Mouse (Mus musculus) embryonic facial prominence, embryonic 15.5 days (tissue): ENCODE measurements at regions not wholly inside any gene's neighbourhood (a gene's known extent, or its start where the extent isn't known, plus 50 kb on each side); places are given as distances from the start of the nearest gene placed in this dataset.
A peak's percentile ranks its signal among the peaks of the same experiment; 100 is the strongest.

ENCODE experiments used
- ATAC-seq: fragments of 200-750 bp; cut with Nextera tagmentation; 2 replicates; pipeline ENCODE4 v1.8.0; 2017; ENCODE audit warnings: low read depth, moderate TSS enrichment; ENCODE audit not compliant: insufficient number of reproducible peaks, low FRiP score, low TSS enrichment
- H3K27ac ChIP-seq: fragments of 300-500 bp; sonication (generic); replicated peaks from 2 replicates; pipeline ENCODE4 v1.5.1; 2015; ENCODE audit warnings: mild to moderate bottlenecking, inconsistent platforms
- H3K27me3 ChIP-seq: fragments of 300-500 bp; sonication (generic); 2 replicates; pipeline ENCODE4 v1.6.1; 2015; ENCODE audit warnings: inconsistent platforms
- H3K36me3 ChIP-seq: fragments of 300-500 bp; sonication (generic); 2 replicates; pipeline ENCODE4 v1.6.1; 2015; ENCODE audit warnings: mild to moderate bottlenecking, inconsistent platforms
- H3K4me1 ChIP-seq: fragments of 300-500 bp; sonication (generic); 2 replicates; pipeline ENCODE4 v1.6.1; 2015; ENCODE audit warnings: inconsistent platforms
- H3K4me2 ChIP-seq: fragments of 300-500 bp; sonication (generic); replicated peaks from 2 replicates; pipeline ENCODE4 v1.6.1; 2015; ENCODE audit warnings: mild to moderate bottlenecking, inconsistent platforms
- H3K4me3 ChIP-seq: fragments of 300-500 bp; sonication (generic); replicated peaks from 2 replicates; pipeline ENCODE4 v1.5.1; 2015; ENCODE audit warnings: mild to moderate bottlenecking, inconsistent platforms
- H3K9ac ChIP-seq: fragments of 300-500 bp; sonication (generic); 2 replicates; pipeline ENCODE4 v1.6.1; 2015; ENCODE audit warnings: inconsistent platforms
- H3K9me3 ChIP-seq: fragments of 300-500 bp; sonication (generic); replicated peaks from 2 replicates; pipeline ENCODE4 v1.6.1; 2016; ENCODE audit warnings: inconsistent platforms
- WGBS: fragments of 180-500 bp; shearing (Covaris S2); methylation state at CpG from one replicate; pipeline ENCODE4 v1.1.7; 2015; 5-methylcytosine and 5-hydroxymethylcytosine counted together

DNA sequence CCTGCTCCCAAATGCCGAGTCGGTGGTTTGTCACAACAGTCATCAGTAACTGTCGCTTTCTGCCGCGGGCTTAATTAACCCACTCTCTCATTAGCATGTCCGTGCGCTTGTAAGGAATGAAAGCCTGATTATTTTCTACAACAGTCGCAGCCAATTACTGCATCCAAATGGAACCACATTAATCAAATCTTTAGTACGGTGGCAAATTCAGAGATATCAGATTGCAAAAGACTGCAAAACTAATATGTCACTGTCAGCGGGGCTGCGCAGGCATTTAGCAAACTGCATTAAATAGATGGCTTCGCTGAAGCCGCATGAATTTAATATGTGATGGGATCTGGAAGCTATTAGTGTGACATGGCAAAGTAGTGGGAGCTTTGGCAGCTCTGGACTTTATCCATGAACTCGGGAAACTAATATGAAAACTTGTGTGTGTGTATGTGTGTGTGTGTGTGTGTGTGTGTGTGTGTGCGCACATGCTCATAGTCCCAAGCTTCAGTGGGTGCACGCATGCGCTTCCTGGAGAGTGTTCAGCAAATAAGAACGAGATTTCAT, 299.5 kb upstream of the Zfp703 start:
- Histone ChIP-seq H3K27ac (no peak overlapping the region), H3K36me3 (no peaks in the 10 kb centered on the region), H3K9ac (no peak overlapping the region), H3K4me1 (peaks cover 9% of the 10 kb centered on the region; the same call in 1 of the 2 replicates), H3K27me3 (0 out of 2 replicates have a peak, but pooled peaks cover 4% of the 10 kb centered on the region), H3K4me2 (peak overlapping the region; percentile 32), H3K4me3 (0 out of 2 replicates have a peak overlapping the region, but pooled peaks have one; percentile 0), H3K9me3 (no peaks in the 10 kb centered on the region)
- 16% methylated on average over 18 of the region's 18 CpGs for WGBS
- ATAC-seq = peak; percentile 74

DNA sequence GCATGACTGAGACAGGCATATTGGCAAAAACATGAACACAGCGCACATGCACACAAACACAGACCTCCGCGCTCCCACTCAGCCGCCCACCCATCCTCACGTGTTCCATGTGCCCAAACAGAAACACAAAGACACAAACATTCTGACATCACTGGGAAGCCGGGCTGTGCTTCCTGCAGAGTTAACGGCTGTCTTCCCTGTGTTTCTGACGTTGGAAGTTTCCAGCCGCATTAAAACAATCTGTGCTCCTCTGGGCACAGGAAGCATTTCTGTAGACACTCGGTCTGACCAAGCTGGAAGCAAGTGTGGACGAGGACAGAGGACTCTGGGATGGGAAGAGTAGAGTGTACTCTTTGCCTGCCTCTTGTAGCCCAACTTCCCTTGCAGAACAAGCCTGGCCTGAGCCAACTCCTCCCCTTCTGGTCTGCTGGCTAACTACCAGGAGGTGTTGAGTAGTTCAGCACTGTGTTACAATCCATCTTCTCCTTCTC, 296.2 kb upstream of the Zfp703 start:
- no peaks in the 10 kb centered on the region for H3K9me3 ChIP-seq
- WGBS = 55% methylated on average over 11 of the region's 11 CpGs
- H3K27me3 ChIP-seq = no peaks in the 10 kb centered on the region
- peaks cover 9% of the 10 kb centered on the region; the same call in 1 of the 2 replicates for H3K4me1 ChIP-seq
- no peak overlapping the region for H3K4me3 ChIP-seq
- no peak overlapping the region for H3K27ac ChIP-seq
- no peak overlapping the region for H3K9ac ChIP-seq
- no peak overlapping the region for H3K4me2 ChIP-seq
- ATAC-seq = no peak
- no peaks in the 10 kb centered on the region for H3K36me3 ChIP-seq

DNA sequence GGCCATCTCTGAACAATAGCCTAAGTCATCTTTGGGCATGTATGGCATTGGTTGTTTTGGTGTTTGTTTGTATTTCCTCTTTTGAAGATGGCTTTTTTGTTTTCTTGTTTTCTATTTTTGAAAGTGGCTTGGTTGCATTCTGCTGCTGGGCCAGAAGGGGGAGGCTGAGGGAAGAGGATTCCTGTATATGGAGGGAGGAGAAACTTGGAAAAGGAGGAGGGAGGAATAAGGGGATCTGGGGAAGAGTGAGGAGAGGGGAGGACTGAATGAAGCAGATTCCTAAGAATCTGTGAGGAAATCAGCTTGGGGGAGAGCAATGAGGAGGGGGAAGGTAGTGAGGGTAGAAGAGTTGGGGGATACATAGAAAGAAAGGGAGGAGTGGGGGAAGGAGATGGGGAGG, 290.0 kb upstream of the Zfp703 start:
- H3K27ac ChIP-seq = no peak overlapping the region
- no peak overlapping the region for H3K4me3 ChIP-seq
- 0 out of 2 replicates have a peak, but pooled peaks cover 4% of the 10 kb centered on the region for H3K27me3 ChIP-seq
- H3K9me3 ChIP-seq = no peaks in the 10 kb centered on the region
- H3K4me1 ChIP-seq = peaks cover 22% of the 10 kb centered on the region
- H3K9ac ChIP-seq = no peak overlapping the region
- no peak overlapping the region for H3K4me2 ChIP-seq
- H3K36me3 ChIP-seq = no peaks in the 10 kb centered on the region
- no peak for ATAC-seq

DNA sequence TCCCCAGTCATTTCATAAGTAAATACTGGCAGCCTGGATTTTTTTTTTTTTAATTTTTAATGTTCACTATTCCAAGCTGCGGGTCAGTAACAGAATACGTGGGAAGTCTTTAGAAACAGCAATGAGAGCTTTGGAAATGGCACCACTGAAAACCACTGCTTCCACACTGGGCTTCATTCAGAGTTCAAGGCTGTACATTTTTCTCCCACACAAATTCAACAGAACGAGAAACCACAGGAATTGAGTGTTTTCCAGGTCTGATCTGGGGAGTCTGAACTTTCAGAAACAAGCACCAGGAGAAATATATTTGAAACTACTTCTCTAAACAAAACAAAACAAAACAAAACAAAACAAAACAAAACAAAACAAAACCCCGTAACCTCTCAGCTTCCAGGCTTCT, 289.1 kb upstream of the Zfp703 start:
- Histone ChIP-seq H3K9me3 (no peaks in the 10 kb centered on the region), H3K27me3 (0 out of 2 replicates have a peak, but pooled peaks cover 4% of the 10 kb centered on the region), H3K9ac (no peak overlapping the region), H3K4me3 (no peak overlapping the region), H3K27ac (no peak overlapping the region), H3K4me2 (no peak overlapping the region), H3K4me1 (peaks cover 22% of the 10 kb centered on the region), H3K36me3 (no peaks in the 10 kb centered on the region)
- 48% methylated on average over 4 of the region's 4 CpGs for WGBS
- no peak for ATAC-seq

DNA sequence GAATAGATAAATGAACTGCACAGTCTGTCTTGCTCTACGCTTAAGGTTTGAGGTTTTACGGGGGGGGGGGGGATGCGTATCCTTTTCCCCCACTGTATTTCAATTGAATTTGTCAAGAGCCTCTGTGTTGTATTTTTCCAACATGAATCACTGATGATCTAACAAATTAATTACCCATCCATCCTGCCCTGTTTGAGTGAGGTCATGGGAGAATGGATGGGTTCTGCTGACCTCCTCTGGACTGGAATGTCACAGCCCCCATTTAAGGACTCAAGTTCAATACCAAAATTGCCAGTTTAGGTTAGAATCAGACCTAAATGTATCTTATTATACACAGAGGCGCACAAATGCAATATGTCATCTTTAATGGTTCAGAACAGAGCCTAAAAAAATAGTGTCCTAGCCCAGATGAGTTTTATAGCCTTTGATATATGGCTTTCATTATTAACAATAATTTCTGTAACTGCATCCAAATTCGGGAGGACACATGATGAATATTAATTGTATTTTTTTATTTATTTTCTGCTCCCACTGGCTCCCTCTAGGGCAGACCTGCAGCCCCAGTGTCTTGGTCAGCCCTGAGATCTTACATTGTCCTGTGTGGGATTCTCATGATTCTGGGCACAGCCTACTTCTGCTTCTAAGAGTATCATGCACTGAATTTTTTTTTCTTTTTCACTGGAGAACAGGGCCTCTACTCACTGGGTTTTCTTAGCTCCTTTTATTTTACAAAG, 288.2 kb upstream of the Zfp703 start:
- Histone ChIP-seq H3K4me3 (no peak overlapping the region), H3K27ac (no peak overlapping the region)
- 64% methylated on average over 5 of the region's 5 CpGs for WGBS

DNA sequence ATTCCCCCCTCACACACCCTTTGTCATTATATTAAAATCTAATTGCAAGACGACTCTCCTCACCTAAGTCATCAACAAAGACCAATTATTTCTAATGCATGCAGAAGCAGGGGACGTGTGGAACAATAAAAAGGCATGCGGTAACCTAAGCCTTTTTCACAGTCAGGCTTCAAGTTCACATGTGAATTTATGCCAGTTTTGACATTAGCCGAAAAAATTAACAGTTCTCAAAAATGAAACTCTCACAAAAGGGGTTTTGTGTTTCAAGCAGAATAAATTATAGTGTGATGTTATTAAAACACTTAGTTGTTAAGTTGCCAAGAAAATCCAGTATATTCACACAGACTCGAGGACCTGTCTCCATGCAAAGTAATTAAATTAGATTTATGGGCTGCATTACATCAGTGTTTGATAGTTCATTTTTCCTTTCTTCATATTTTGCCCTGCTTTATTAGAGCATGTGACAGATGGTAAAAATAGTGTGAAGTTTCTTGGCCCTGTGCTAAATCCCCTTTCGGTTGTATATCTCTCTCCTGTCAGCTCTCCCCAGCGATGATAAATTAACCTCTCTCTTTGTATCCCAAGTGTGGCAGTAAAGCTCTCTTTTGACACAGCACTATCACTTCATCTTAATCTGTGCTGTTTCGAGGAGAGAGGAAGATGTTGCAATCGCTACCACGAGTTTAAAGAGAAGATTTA, 287.5 kb upstream of the Zfp703 start:
- H3K4me3 ChIP-seq = no peak overlapping the region
- H3K27ac ChIP-seq = no peak overlapping the region
- H3K9ac ChIP-seq = no peak overlapping the region
- WGBS = 35% methylated on average over 10 of the region's 10 CpGs
- H3K36me3 ChIP-seq = no peaks in the 10 kb centered on the region
- no peaks in the 10 kb centered on the region for H3K9me3 ChIP-seq
- 0 out of 2 replicates have a peak, but pooled peaks cover 4% of the 10 kb centered on the region for H3K27me3 ChIP-seq
- no peak overlapping the region for H3K4me2 ChIP-seq
- H3K4me1 ChIP-seq = peaks cover 22% of the 10 kb centered on the region
- ATAC-seq = no peak

More for the DNA sequence above, 288.2 kb upstream of the Zfp703 start:
- no peak overlapping the region for H3K4me2 ChIP-seq
- no peaks in the 10 kb centered on the region for H3K9me3 ChIP-seq
- H3K36me3 ChIP-seq = no peaks in the 10 kb centered on the region
- H3K9ac ChIP-seq = no peak overlapping the region
- no peak for ATAC-seq
- H3K27me3 ChIP-seq = 0 out of 2 replicates have a peak, but pooled peaks cover 4% of the 10 kb centered on the region
- H3K4me1 ChIP-seq = peaks cover 22% of the 10 kb centered on the region

DNA sequence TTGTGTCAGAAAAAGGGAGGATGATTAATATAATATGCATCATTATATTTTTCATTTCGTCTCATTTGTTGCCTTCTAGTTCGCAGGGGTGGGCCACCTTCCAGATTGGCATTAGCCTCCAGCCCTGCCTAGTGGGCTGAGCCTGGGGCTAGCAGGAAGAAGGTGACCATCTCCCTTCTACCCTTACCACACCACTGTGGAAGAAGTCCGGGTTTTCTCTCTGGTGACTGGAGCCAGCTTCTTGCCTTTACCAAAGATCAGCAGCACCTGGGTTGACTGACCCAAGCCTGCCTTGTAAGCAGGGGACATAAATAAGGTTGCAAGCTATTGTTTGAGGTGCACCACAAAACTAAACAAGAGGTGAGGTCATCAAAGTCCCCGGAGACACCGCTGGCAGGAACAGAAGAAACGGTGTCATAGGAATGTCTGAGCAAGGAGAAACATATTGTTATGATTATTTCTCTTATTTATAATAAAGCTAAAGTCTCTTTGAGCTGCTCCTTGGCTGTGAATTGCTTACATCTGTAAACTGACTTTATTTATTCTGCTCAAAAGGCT, 286.9 kb upstream of the Zfp703 start:
- no peak overlapping the region for H3K9ac ChIP-seq
- H3K4me2 ChIP-seq = no peak overlapping the region
- no peaks in the 10 kb centered on the region for H3K9me3 ChIP-seq
- 37% methylated on average over 6 of the region's 6 CpGs for WGBS
- 0 out of 2 replicates have a peak, but pooled peaks cover 4% of the 10 kb centered on the region for H3K27me3 ChIP-seq
- no peak overlapping the region for H3K27ac ChIP-seq
- peaks cover 22% of the 10 kb centered on the region for H3K4me1 ChIP-seq
- no peaks in the 10 kb centered on the region for H3K36me3 ChIP-seq
- no peak for ATAC-seq
- no peak overlapping the region for H3K4me3 ChIP-seq

DNA sequence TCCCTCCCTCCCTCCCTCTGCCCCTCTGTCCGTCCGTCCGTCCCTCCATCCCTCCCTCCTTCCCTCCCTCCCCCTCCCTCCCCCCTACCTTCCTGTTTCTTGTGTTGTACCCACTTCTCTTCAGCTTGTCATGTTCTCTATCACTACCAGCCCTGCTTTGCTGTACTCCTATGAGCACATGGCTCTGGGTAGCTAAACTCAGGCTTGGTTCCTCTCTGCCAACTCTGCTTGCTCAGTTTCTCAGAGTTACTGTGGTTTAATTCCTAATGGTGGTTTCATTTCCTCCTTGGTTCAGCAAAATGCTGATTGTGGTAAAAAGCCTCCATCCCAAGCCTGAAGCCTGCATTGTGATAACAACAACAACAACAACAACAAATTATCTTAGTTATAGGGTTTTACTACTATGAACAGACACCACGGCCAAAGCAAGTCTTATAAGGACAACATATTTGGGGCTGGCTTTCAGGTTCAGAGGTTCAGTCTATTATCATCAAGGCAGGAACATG, 279.5 kb upstream of the Zfp703 start:
- no peak overlapping the region for H3K9ac ChIP-seq
- no peak overlapping the region for H3K4me2 ChIP-seq
- no peaks in the 10 kb centered on the region for H3K4me1 ChIP-seq
- no peak for ATAC-seq
- no peak overlapping the region for H3K4me3 ChIP-seq
- H3K27ac ChIP-seq = no peak overlapping the region
- no peaks in the 10 kb centered on the region for H3K27me3 ChIP-seq
- no peaks in the 10 kb centered on the region for H3K9me3 ChIP-seq
- WGBS = 90% methylated on average over 1 of the region's 4 CpGs
- no peaks in the 10 kb centered on the region for H3K36me3 ChIP-seq

DNA sequence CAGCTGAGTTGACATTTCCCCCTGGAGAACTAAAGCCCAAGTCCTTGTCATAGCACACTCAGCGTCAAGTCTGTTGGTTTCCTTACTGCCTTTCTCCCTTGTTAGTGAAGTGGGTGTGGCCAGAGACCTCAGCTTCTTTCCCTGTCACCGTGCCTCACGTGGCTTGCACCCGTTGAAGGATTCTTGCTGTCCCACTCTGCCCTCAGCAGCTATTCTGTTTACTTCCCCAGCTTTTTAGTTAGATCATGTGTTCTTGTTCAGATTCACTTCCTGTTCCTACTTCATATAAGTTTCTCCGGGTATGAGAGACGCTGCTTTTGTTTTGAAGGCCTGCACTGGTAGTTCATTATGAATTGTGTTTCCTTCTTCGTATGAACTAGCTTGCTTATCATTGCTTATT, 278.5 kb upstream of the Zfp703 start:
- Histone ChIP-seq H3K4me2 (no peak overlapping the region), H3K4me1 (no peaks in the 10 kb centered on the region), H3K27ac (no peak overlapping the region), H3K9ac (no peak overlapping the region), H3K9me3 (no peaks in the 10 kb centered on the region), H3K4me3 (no peak overlapping the region), H3K27me3 (no peaks in the 10 kb centered on the region), H3K36me3 (no peaks in the 10 kb centered on the region)
- WGBS = 48% methylated on average over 7 of the region's 7 CpGs
- ATAC-seq = no peak

DNA sequence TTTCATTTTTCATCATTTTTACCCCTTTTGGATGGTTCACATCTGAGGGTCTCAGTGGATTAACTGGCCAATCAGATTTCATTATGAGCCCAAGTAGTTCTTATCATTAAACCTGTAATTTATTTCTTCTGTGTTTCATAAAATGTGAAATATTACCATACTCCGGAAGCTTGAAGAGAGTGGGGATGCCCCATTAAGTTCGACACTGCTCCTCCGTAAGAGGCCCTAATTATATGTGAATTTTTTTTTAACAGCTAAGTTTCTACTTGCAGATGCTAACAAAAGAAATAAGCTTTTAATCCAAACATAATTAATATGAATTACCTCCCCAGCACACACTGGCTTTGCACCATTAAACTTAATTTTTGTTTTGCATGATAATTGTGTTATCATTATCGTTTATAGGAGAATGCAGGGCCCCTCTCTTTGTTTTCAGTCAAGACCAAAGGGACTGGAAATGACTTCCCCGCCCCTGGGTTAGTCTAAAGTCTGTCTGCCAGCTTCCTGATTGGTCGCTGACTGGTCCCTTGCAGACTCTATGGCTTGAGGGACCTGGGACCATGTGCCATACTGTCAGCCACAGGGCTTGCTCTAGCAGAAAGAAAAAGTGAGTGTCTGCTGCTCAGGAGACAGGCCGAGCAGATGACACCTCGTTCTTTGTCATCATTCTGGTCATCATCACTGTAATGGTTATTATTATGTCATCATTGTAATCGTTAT, 270.9 kb upstream of the Zfp703 start:
- ATAC-seq = no peak
- Histone ChIP-seq H3K9ac (no peak overlapping the region), H3K4me2 (no peak overlapping the region), H3K4me3 (no peak overlapping the region), H3K36me3 (no peaks in the 10 kb centered on the region), H3K4me1 (no peaks in the 10 kb centered on the region), H3K9me3 (no peaks in the 10 kb centered on the region), H3K27me3 (no peaks in the 10 kb centered on the region), H3K27ac (no peak overlapping the region)
- 51% methylated on average over 9 of the region's 9 CpGs for WGBS
